Mouse (Mus musculus) liver, embryonic 18 days (tissue): ENCODE measurements around the gene Peli2. TPM values are rescaled to one million over a fixed set of nuclear protein-coding genes. Genes with fewer than 3 reads are reported as not detected.

Source experiments
- polyA plus RNA-seq: library from polyadenylated mRNA; depleted of rRNA; stranded (reverse); fragments of >200 nt; gene quantifications from 2 replicates; pipeline ENCODE4 v1.2.3, GENCODE M21; 2012; rRNA removed

The Peli2 gene
- polyA plus RNA-seq = 2.0 and 2.5 TPM in 2 replicates

DNA sequence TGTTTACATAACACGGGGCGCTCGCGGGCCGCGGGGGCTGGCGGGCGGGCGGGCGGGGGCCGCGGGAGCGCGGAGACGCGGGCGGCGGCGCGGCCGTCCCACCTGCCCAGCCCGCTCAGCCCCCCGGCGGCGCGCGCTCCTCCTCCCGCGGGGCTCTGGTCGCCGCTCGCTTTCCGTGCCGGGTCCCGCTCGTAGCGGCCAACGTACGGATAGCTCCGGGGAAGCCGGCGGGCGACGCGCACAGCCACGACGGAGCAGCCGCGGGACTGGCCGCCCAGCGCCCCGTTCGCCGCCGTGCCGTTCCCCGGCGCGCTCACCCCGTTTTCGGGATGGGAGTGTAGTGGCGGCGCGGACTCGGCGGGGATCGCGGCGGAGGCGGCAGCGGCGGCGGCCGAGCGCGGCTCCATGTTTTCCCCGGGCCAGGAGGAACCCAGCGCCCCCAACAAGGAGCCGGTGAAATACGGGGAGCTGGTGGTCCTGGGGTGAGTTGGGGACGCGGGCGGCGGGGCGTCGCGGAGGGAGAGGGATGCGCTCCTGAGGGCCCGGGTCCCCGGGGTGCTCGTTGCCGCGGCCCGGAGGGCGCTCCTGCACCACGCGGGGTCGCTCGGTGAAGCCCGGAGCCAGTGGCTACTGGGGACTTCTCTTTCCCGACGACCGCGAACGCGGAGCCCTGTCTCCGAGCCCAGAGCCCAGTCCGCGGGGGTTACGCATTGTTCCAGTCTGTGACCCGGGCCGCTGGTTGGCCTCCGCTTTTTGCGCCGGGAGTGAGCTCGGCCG lies at the start of gene Peli2:
Gene Peli2, plus strand, starts transcription at position 72 of the 777 bp plus-strand sequence.

